Mouse (Mus musculus): ENCODE results near the gene Peli2.

GRCm38 (mm10) chr14:48172026-48172425 is 51.4 kb downstream of the Peli2 start:
- TF ChIP-seq POLR2A (IDR thresholded peaks at IDR 0.05; ENCODE audit: insufficient read depth, low read depth, low read length) (no peak), CTCF (IDR thresholded peaks at IDR 0.05) (no peak), EP300 (IDR thresholded peaks at IDR 0.05; ENCODE audit: insufficient read depth, low read depth, low read length) (no peak)

All from heart, adult 2 months (tissue).